Mouse (Mus musculus) ZHBTc4 (cell line): ENCODE measurements around the gene Ahctf1.
A peak's percentile ranks its signal among the peaks of the same experiment; 100 is the strongest.
"Not testable (repeated sequence)": the region's sequence is repeated elsewhere in the genome, so short reads cannot be mapped to it uniquely, and the experiment has no call there.

ENCODE experiments used
- DNase-seq: peaks from one replicate; pipeline ENCODE4 v3.0.0-alpha.2; 2011; ENCODE audit warnings: low read depth, low spot score

The Ahctf1 gene

GRCm38 (mm10) chr1:179803513-179804139, at the start of gene Ahctf1:
Ahctf1 (minus strand) TSS chr1:179803680.
- peak; percentile 99 for DNase-seq

- DNase-seq: peak; percentile 92
Observed at GRCm38 (mm10) chr1:179847759-179848389, 44.4 kb upstream of the Ahctf1 start.

GRCm38 (mm10) chr1:179847173-179847572, 43.7 kb upstream of the Ahctf1 start:
- DNase-seq: no peak

- DNase-seq: peak; percentile 70
Observed at GRCm38 (mm10) chr1:179845832-179846499, 42.5 kb upstream of the Ahctf1 start.

GRCm38 (mm10) chr1:179844894-179845293, 41.4 kb upstream of the Ahctf1 start:
- peak; percentile 88 for DNase-seq

GRCm38 (mm10) chr1:179843981-179844380, 40.5 kb upstream of the Ahctf1 start:
- no peak for DNase-seq

- no peak for DNase-seq
Observed at GRCm38 (mm10) chr1:179842568-179842967, 39.1 kb upstream of the Ahctf1 start.

- peak; percentile 81 for DNase-seq
Observed at GRCm38 (mm10) chr1:179836426-179837404, 33.2 kb upstream of the Ahctf1 start.

GRCm38 (mm10) chr1:179835753-179836425, 32.4 kb upstream of the Ahctf1 start:
- DNase-seq: no peak

GRCm38 (mm10) chr1:179833596-179833995, 30.1 kb upstream of the Ahctf1 start:
- no peak for DNase-seq

GRCm38 (mm10) chr1:179832710-179833240, 29.3 kb upstream of the Ahctf1 start:
- no peak for DNase-seq

- no peak for DNase-seq
Observed at GRCm38 (mm10) chr1:179828900-179829299, 25.4 kb upstream of the Ahctf1 start.

GRCm38 (mm10) chr1:179828051-179828450, 24.6 kb upstream of the Ahctf1 start:
- DNase-seq: no peak

- no peak for DNase-seq
Observed at GRCm38 (mm10) chr1:179824549-179824948, 21.1 kb upstream of the Ahctf1 start.

GRCm38 (mm10) chr1:179818490-179819278, 15.2 kb upstream of the Ahctf1 start:
- not testable (repeated sequence) for DNase-seq

- DNase-seq: no peak
Observed at GRCm38 (mm10) chr1:179814616-179815015, 11.1 kb upstream of the Ahctf1 start.

- no peak for DNase-seq
Observed at GRCm38 (mm10) chr1:179813385-179813784, 9.9 kb upstream of the Ahctf1 start.

GRCm38 (mm10) chr1:179808300-179808699, 4.8 kb upstream of the Ahctf1 start:
- DNase-seq: no peak

- DNase-seq: no peak
Observed at GRCm38 (mm10) chr1:179807468-179807867, 4.0 kb upstream of the Ahctf1 start.

GRCm38 (mm10) chr1:179805751-179806150, 2.3 kb upstream of the Ahctf1 start:
- DNase-seq: no peak
